8 mouse cellular contexts compared by ENCODE assay signal in the genomic region with DNA sequence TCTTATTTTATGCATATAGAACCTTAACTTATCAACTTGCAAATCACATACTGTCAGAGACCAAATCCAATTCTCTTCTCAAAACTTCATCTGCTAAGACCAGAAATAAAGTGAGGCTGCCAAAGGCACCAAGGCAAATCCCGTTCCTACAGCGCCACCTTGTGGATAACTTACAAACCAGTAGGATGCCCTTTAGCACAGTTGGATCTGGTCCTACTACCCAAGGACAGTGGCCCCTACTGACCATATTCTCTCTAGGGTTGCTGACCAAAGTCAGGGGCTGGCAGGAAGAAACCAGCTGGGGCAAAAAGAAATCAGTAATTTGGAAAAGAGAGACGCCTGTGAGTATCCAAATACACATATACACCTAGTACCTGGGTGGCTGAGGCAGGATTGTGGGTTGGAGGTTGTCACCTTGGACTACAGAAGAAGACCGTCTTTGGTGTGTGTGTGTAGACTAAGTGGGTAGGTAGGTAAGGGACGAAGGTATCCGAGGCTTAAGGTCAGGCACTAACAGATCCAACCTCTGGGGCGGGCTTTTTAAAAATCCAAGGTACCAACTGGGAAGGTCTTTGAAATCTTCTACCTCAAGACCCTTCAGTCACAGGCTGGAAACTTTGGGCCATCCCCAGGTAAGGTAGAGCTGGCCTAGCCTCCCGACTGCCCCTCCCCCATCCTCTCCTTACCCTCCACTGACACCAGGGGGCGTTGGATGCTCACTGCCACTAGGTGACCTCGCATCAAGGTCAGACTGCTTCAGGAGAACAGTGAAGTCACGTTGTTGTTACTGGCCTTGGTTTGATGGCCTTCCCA. TPM values are rescaled to one million over a fixed set of nuclear protein-coding genes. Genes with fewer than 3 reads are reported as not detected.
DNase-seq lines count a peak whose midpoint lies in the region; ATAC-seq and TF ChIP-seq lines count a peak whose summit lies in the region.

No protein-coding gene starts in this region.

- TF ChIP-seq CTCF in E14TG2a.4 (conservative IDR thresholded peaks at IDR 0.05; ENCODE audit: low read length) = peak; percentile 75

- 50% methylated on average over 11 of the region's 11 CpGs for WGBS in heart, embryonic 16.5 days
- WGBS in liver, embryonic 16.5 days (ENCODE audit: insufficient replicate concordance) = 48% methylated on average over 11 of the region's 11 CpGs
- 57% methylated on average over 11 of the region's 11 CpGs for WGBS in neural tube, embryonic 15.5 days

- 0 out of 2 replicates have a peak overlapping the region, but pooled peaks have one; percentile 35 for H3K9ac ChIP-seq in heart, embryonic 16.5 days (ENCODE audit: low read length)
- H3K9ac ChIP-seq in liver, embryonic 16.5 days (ENCODE audit: low read depth, low read length) = no peak overlapping the region
- no peak overlapping the region for H3K9ac ChIP-seq in neural tube, embryonic 15.5 days (replicated peaks)

- H3K4me2 ChIP-seq in heart, embryonic 16.5 days (ENCODE audit: low read depth, low read length) = no peak overlapping the region
- no peak overlapping the region for H3K4me2 ChIP-seq in liver, embryonic 16.5 days (ENCODE audit: low read depth, low read length)
- H3K4me2 ChIP-seq in neural tube, embryonic 15.5 days = no peak overlapping the region

- peak; percentile 80 for DNase-seq in brain, adult 2 months (ENCODE audit: low read depth, low spot score)
- peak; percentile 27 for DNase-seq in fibroblast of lung, adult 2 months (ENCODE audit: low read depth)
- DNase-seq in kidney, postnatal 25 days = peak; percentile 77 to 78
- DNase-seq in thymus, postnatal 10 days (ENCODE audit: low spot score in 2 of 2) = peak; percentile 48 to 82

- H3K4me1 ChIP-seq in E14TG2a.4 (replicated peaks; ENCODE audit: low read depth, low read length) = peaks cover 62% of the 10 kb centered on the region
- peaks cover 21% of the 10 kb centered on the region for H3K4me1 ChIP-seq in heart, embryonic 16.5 days (ENCODE audit: control insufficient read depth, insufficient read depth, low read length)
- H3K4me1 ChIP-seq in liver, embryonic 16.5 days (ENCODE audit: control insufficient read depth, low read depth, low read length) = no peaks in the 10 kb centered on the region; the same call in 1 of the 2 replicates
- H3K4me1 ChIP-seq in neural tube, embryonic 15.5 days = no peaks in the 10 kb centered on the region

- no peaks in the 10 kb centered on the region for H3K9me3 ChIP-seq in E14TG2a.4 (ENCODE audit: low read length)
- H3K9me3 ChIP-seq in heart, embryonic 16.5 days (replicated peaks; ENCODE audit: control insufficient read depth, low read length) = no peaks in the 10 kb centered on the region
- H3K9me3 ChIP-seq in liver, embryonic 16.5 days (replicated peaks; ENCODE audit: control insufficient read depth, low read length) = no peaks in the 10 kb centered on the region
- no peaks in the 10 kb centered on the region for H3K9me3 ChIP-seq in neural tube, embryonic 15.5 days (replicated peaks)

- H3K27ac ChIP-seq in heart, embryonic 16.5 days (ENCODE audit: low read length) = peak overlapping the region; percentile 80
- H3K27ac ChIP-seq in liver, embryonic 16.5 days (ENCODE audit: low read length) = no peak overlapping the region
- no peak overlapping the region for H3K27ac ChIP-seq in neural tube, embryonic 15.5 days (replicated peaks)

- no peaks in the 10 kb centered on the region for H3K27me3 ChIP-seq in E14TG2a.4 (ENCODE audit: insufficient read depth, low read length)
- H3K27me3 ChIP-seq in heart, embryonic 16.5 days (ENCODE audit: control insufficient read depth, insufficient read depth, low read length) = no peaks in the 10 kb centered on the region
- H3K27me3 ChIP-seq in liver, embryonic 16.5 days (ENCODE audit: control insufficient read depth, insufficient read depth, low read depth, low read length) = no peaks in the 10 kb centered on the region
- no peaks in the 10 kb centered on the region for H3K27me3 ChIP-seq in neural tube, embryonic 15.5 days (replicated peaks)

- H3K36me3 ChIP-seq in E14TG2a.4 (ENCODE audit: insufficient read depth, low read length) = peaks cover 93% of the 10 kb centered on the region
- peaks cover 51% of the 10 kb centered on the region for H3K36me3 ChIP-seq in heart, embryonic 16.5 days (ENCODE audit: control insufficient read depth, insufficient read depth)
- no peaks in the 10 kb centered on the region; the same call in 1 of the 2 replicates for H3K36me3 ChIP-seq in liver, embryonic 16.5 days (ENCODE audit: control insufficient read depth, insufficient read depth)
- no peaks in the 10 kb centered on the region for H3K36me3 ChIP-seq in neural tube, embryonic 15.5 days

- peak; percentile 70 for ATAC-seq in heart, embryonic 16.5 days (replicated peaks; ENCODE audit: extremely low read depth, insufficient read depth, low FRiP score)
- ATAC-seq in liver, embryonic 16.5 days (ENCODE audit: low read depth) = peak; percentile 36; the same call in 1 of the 2 replicates
- ATAC-seq in neural tube, embryonic 15.5 days (ENCODE audit: low FRiP score) = peak; percentile 74; the same call in 1 of the 2 replicates

- no peak overlapping the region for H3K4me3 ChIP-seq in E14TG2a.4 (replicated peaks; ENCODE audit: low read length)
- H3K4me3 ChIP-seq in heart, embryonic 16.5 days (ENCODE audit: low read length) = no peak overlapping the region
- no peak overlapping the region for H3K4me3 ChIP-seq in liver, embryonic 16.5 days (ENCODE audit: low read depth, low read length)
- H3K4me3 ChIP-seq in neural tube, embryonic 15.5 days (replicated peaks) = no peak overlapping the region

RNA-seq across cellular contexts. Expression of gene Hadh, which starts 25.9 kb away (rescaled TPM):
- 193 and 199 TPM in 2 replicates for polyA plus RNA-seq in heart, embryonic 16.5 days (2015; fragmentation: Nextera tagmentation; extraction: Ambion mirVana)
- 122 and 150 TPM in 2 replicates for polyA plus RNA-seq in liver, embryonic 16.5 days (2015; fragmentation: Nextera tagmentation; extraction: Ambion mirVana)
- polyA plus RNA-seq in neural tube, embryonic 15.5 days (2015; fragmentation: Nextera tagmentation; extraction: Ambion mirVana) = 22.5 and 44.9 TPM in 2 replicates

RNA-seq across cellular contexts. Expression of gene Cyp2u1, which starts 57.1 kb away (rescaled TPM):
- 14.0 and 15.8 TPM in 2 replicates for polyA plus RNA-seq in heart, embryonic 16.5 days (2015; fragmentation: Nextera tagmentation; extraction: Ambion mirVana)
- polyA plus RNA-seq in liver, embryonic 16.5 days (2015; fragmentation: Nextera tagmentation; extraction: Ambion mirVana) = 0.14 and 0.26 TPM in 2 replicates
- polyA plus RNA-seq in neural tube, embryonic 15.5 days (2015; fragmentation: Nextera tagmentation; extraction: Ambion mirVana) = 8.2 and 8.5 TPM in 2 replicates

Comparison
In these comparisons a context has a peak if more than half of its experiments do, and no peak if none do; other contexts are left out.
1. DNase-seq: peak in every context shown above with its lines; median percentile 80 in brain, adult 2 months; 78 in kidney, postnatal 25 days; 65 in thymus, postnatal 10 days; 27 in fibroblast of lung, adult 2 months.